Mouse (Mus musculus): ENCODE data around the gene Hdac1. TPM values are rescaled to one million over a fixed set of nuclear protein-coding genes. Genes with fewer than 3 reads are reported as not detected.

Hdac1 gene
- polyA plus RNA-seq (2015; fragmentation: Nextera tagmentation; extraction: Ambion mirVana), result 138 TPM in 2 replicates

GRCm38 (mm10) chr4:129542592-129543141, at the start of gene Hdac1:
Gene Hdac1, minus strand, starts transcription at chr4:129542713.
- Histone ChIP-seq H3K4me3 (replicated peaks) (peak within 1 kb of the TSS; percentile 84), H3K36me3 (peaks cover 9% of the 10 kb centered on the region), H3K9ac (replicated peaks) (peak within 1 kb of the TSS; percentile 88), H3K4me2 (replicated peaks) (peak within 1 kb of the TSS; percentile 75), H3K4me1 (replicated peaks) (peaks cover 23% of the 10 kb centered on the region), H3K9me3 (no peaks in the 10 kb centered on the region), H3K27me3 (no peaks in the 10 kb centered on the region), H3K27ac (peak within 1 kb of the TSS; percentile 80)
- ATAC-seq, result peak; percentile 99
- under 1% methylated on average over 43 of the region's 46 CpGs for WGBS

GRCm38 (mm10) chr4:129588865-129589264, 46.4 kb upstream of the Hdac1 start:
- WGBS, result 81% methylated on average over 4 of the region's 4 CpGs
- H3K4me3 ChIP-seq (replicated peaks), result no peak overlapping the region
- no peak overlapping the region for H3K27ac ChIP-seq
- H3K4me2 ChIP-seq (replicated peaks), result no peak overlapping the region
- ATAC-seq, result no peak
- H3K9me3 ChIP-seq, result no peaks in the 10 kb centered on the region
- H3K36me3 ChIP-seq, result peaks cover 39% of the 10 kb centered on the region
- H3K27me3 ChIP-seq, result 0 out of 2 replicates have a peak, but pooled peaks cover 2% of the 10 kb centered on the region
- peaks cover 9% of the 10 kb centered on the region; the same call in 1 of the 2 replicates for H3K4me1 ChIP-seq (replicated peaks)
- no peak overlapping the region for H3K9ac ChIP-seq (replicated peaks)

- WGBS, result 42% methylated on average over 1 of the region's 1 CpGs
- H3K4me1 ChIP-seq (replicated peaks), result peaks cover 9% of the 10 kb centered on the region; the same call in 1 of the 2 replicates
- no peak overlapping the region for H3K4me3 ChIP-seq (replicated peaks)
- ATAC-seq, result no peak
- no peaks in the 10 kb centered on the region for H3K9me3 ChIP-seq
- no peak overlapping the region for H3K9ac ChIP-seq (replicated peaks)
- no peak overlapping the region for H3K4me2 ChIP-seq (replicated peaks)
- H3K36me3 ChIP-seq, result peaks cover 19% of the 10 kb centered on the region
- H3K27me3 ChIP-seq, result 0 out of 2 replicates have a peak, but pooled peaks cover 2% of the 10 kb centered on the region
- no peak overlapping the region for H3K27ac ChIP-seq
Observed at GRCm38 (mm10) chr4:129586943-129587342, 44.4 kb upstream of the Hdac1 start.

GRCm38 (mm10) chr4:129585773-129586172, 43.3 kb upstream of the Hdac1 start:
- no peak for ATAC-seq
- no peak overlapping the region for H3K9ac ChIP-seq (replicated peaks)
- H3K4me2 ChIP-seq (replicated peaks), result no peak overlapping the region; the same call in 1 of the 2 replicates
- WGBS, result 85% methylated on average over 9 of the region's 9 CpGs
- H3K4me3 ChIP-seq (replicated peaks), result no peak overlapping the region
- no peaks in the 10 kb centered on the region for H3K9me3 ChIP-seq
- no peak overlapping the region for H3K27ac ChIP-seq
- peaks cover 9% of the 10 kb centered on the region; the same call in 1 of the 2 replicates for H3K4me1 ChIP-seq (replicated peaks)
- H3K27me3 ChIP-seq, result 0 out of 2 replicates have a peak, but pooled peaks cover 2% of the 10 kb centered on the region
- H3K36me3 ChIP-seq, result peaks cover 8% of the 10 kb centered on the region

GRCm38 (mm10) chr4:129584884-129585608, 42.5 kb upstream of the Hdac1 start:
- Histone ChIP-seq H3K9ac (replicated peaks) (peak overlapping the region; percentile 50), H3K4me2 (replicated peaks) (peak overlapping the region; percentile 57), H3K4me3 (replicated peaks) (peak overlapping the region; percentile 34), H3K36me3 (0 out of 2 replicates have a peak, but pooled peaks cover under 1% of the 10 kb centered on the region), H3K9me3 (no peaks in the 10 kb centered on the region), H3K27ac (no peak overlapping the region), H3K27me3 (0 out of 2 replicates have a peak, but pooled peaks cover 2% of the 10 kb centered on the region), H3K4me1 (replicated peaks) (peaks cover 9% of the 10 kb centered on the region; the same call in 1 of the 2 replicates)
- peak; percentile 60; the same call in 1 of the 2 replicates for ATAC-seq
- 3% methylated on average over 36 of the region's 36 CpGs for WGBS

- Histone ChIP-seq H3K9ac (replicated peaks) (no peak overlapping the region), H3K4me2 (replicated peaks) (peak overlapping the region; percentile 57), H3K4me3 (replicated peaks) (no peak overlapping the region), H3K4me1 (replicated peaks) (peaks cover 9% of the 10 kb centered on the region; the same call in 1 of the 2 replicates), H3K27ac (no peak overlapping the region), H3K36me3 (no peaks in the 10 kb centered on the region), H3K27me3 (0 out of 2 replicates have a peak, but pooled peaks cover 2% of the 10 kb centered on the region), H3K9me3 (no peaks in the 10 kb centered on the region)
- 78% methylated on average over 1 of the region's 1 CpGs for WGBS
- no peak for ATAC-seq
Observed at GRCm38 (mm10) chr4:129584370-129584769, 41.9 kb upstream of the Hdac1 start.

GRCm38 (mm10) chr4:129582251-129582650, 39.7 kb upstream of the Hdac1 start:
- no peak overlapping the region for H3K27ac ChIP-seq
- H3K36me3 ChIP-seq, result no peaks in the 10 kb centered on the region
- H3K27me3 ChIP-seq, result 0 out of 2 replicates have a peak, but pooled peaks cover 2% of the 10 kb centered on the region
- no peak overlapping the region for H3K9ac ChIP-seq (replicated peaks)
- 79% methylated on average over 1 of the region's 1 CpGs for WGBS
- no peak for ATAC-seq
- H3K4me2 ChIP-seq (replicated peaks), result no peak overlapping the region
- peaks cover 10% of the 10 kb centered on the region; the same call in 1 of the 2 replicates for H3K4me1 ChIP-seq (replicated peaks)
- H3K9me3 ChIP-seq, result no peaks in the 10 kb centered on the region
- no peak overlapping the region for H3K4me3 ChIP-seq (replicated peaks)

- Histone ChIP-seq H3K27me3 (0 out of 2 replicates have a peak, but pooled peaks cover 2% of the 10 kb centered on the region), H3K36me3 (no peaks in the 10 kb centered on the region), H3K4me1 (replicated peaks) (peaks cover 15% of the 10 kb centered on the region; the same call in 1 of the 2 replicates), H3K4me3 (replicated peaks) (no peak overlapping the region), H3K4me2 (replicated peaks) (no peak overlapping the region), H3K27ac (no peak overlapping the region), H3K9me3 (no peaks in the 10 kb centered on the region), H3K9ac (replicated peaks) (no peak overlapping the region)
- 70% methylated on average over 7 of the region's 7 CpGs for WGBS
- ATAC-seq, result no peak
Observed at GRCm38 (mm10) chr4:129580347-129580746, 37.8 kb upstream of the Hdac1 start.

GRCm38 (mm10) chr4:129578466-129578865, 36.0 kb upstream of the Hdac1 start, which contains the start of gene Fam167b:
Gene Fam167b, minus strand, starts transcription at chr4:129578549.
- H3K4me2 ChIP-seq (replicated peaks), result 0 out of 2 replicates have a peak within 1 kb of the TSS, but pooled peaks have one; percentile 19
- peaks cover 6% of the 10 kb centered on the region; the same call in 1 of the 2 replicates for H3K4me1 ChIP-seq (replicated peaks)
- no peak within 1 kb of the TSS for H3K9ac ChIP-seq (replicated peaks)
- 90% methylated on average over 5 of the region's 5 CpGs for WGBS
- H3K27ac ChIP-seq, result no peak within 1 kb of the TSS
- no peaks in the 10 kb centered on the region for H3K9me3 ChIP-seq
- no peak for ATAC-seq
- H3K27me3 ChIP-seq, result no peaks in the 10 kb centered on the region
- no peak within 1 kb of the TSS for H3K4me3 ChIP-seq (replicated peaks)
- H3K36me3 ChIP-seq, result no peaks in the 10 kb centered on the region

- no peaks in the 10 kb centered on the region for H3K36me3 ChIP-seq
- no peak overlapping the region for H3K27ac ChIP-seq
- no peak overlapping the region for H3K9ac ChIP-seq (replicated peaks)
- peaks cover 6% of the 10 kb centered on the region; the same call in 1 of the 2 replicates for H3K4me1 ChIP-seq (replicated peaks)
- no peak overlapping the region for H3K4me3 ChIP-seq (replicated peaks)
- H3K27me3 ChIP-seq, result no peaks in the 10 kb centered on the region
- 81% methylated on average over 7 of the region's 7 CpGs for WGBS
- H3K9me3 ChIP-seq, result no peaks in the 10 kb centered on the region
- ATAC-seq, result no peak
- H3K4me2 ChIP-seq (replicated peaks), result no peak overlapping the region
Observed at GRCm38 (mm10) chr4:129577688-129578087, 35.2 kb upstream of the Hdac1 start.

GRCm38 (mm10) chr4:129576863-129577491, 34.5 kb upstream of the Hdac1 start:
- H3K27me3 ChIP-seq, result no peaks in the 10 kb centered on the region
- H3K4me1 ChIP-seq (replicated peaks), result peaks cover 6% of the 10 kb centered on the region; the same call in 1 of the 2 replicates
- H3K9ac ChIP-seq (replicated peaks), result peak overlapping the region; percentile 11; the same call in 1 of the 2 replicates
- 26% methylated on average over 21 of the region's 21 CpGs for WGBS
- peak overlapping the region; percentile 19; the same call in 1 of the 2 replicates for H3K4me2 ChIP-seq (replicated peaks)
- H3K27ac ChIP-seq, result no peak overlapping the region
- H3K9me3 ChIP-seq, result no peaks in the 10 kb centered on the region
- no peaks in the 10 kb centered on the region for H3K36me3 ChIP-seq
- no peak overlapping the region for H3K4me3 ChIP-seq (replicated peaks)
- peak; percentile 50; the same call in 1 of the 2 replicates for ATAC-seq

Measured in midbrain, embryonic 13.5 days (tissue).